Mouse (Mus musculus): ENCODE data around the gene Tmem185a. TPM values are rescaled to one million over a fixed set of nuclear protein-coding genes. Genes with fewer than 3 reads are reported as not detected.
"Not testable (repeated sequence)": the region's sequence is repeated elsewhere in the genome, so short reads cannot be mapped to it uniquely, and the experiment has no call there.

The Tmem185a gene
- 44.9 and 49.3 TPM in 2 replicates for polyA plus RNA-seq (2012; rRNA removed)

- Histone ChIP-seq H3K27ac (ENCODE audit: insufficient read depth, low read length) (peak within 1 kb of the TSS; percentile 95), H3K4me1 (ENCODE audit: control insufficient read depth, insufficient read depth, low read length) (no peaks in the 10 kb centered on the region; the same call in 1 of the 2 replicates), H3K4me3 (ENCODE audit: insufficient read depth, low read length) (peak within 1 kb of the TSS; percentile 91)
- TF ChIP-seq CTCF (IDR thresholded peaks at IDR 0.05; ENCODE audit: extremely low read depth, insufficient read depth, low read length) (no peak), POLR2A (IDR thresholded peaks at IDR 0.05; ENCODE audit: extremely low read depth, insufficient read depth, low read length) (peak; percentile 65)
These were observed at the start of gene Tmem185a for GRCm38 (mm10) chrX:70476792-70477776. TSS of gene Tmem185a (minus strand) at chrX:70477180.

- H3K27ac ChIP-seq (ENCODE audit: insufficient read depth, low read length); H3K4me1 ChIP-seq (ENCODE audit: control insufficient read depth, insufficient read depth, low read length); H3K4me3 ChIP-seq (ENCODE audit: insufficient read depth, low read length): not testable (repeated sequence)
These were observed 37.4 kb upstream of the Tmem185a start for GRCm38 (mm10) chrX:70514413-70514812.

DNA sequence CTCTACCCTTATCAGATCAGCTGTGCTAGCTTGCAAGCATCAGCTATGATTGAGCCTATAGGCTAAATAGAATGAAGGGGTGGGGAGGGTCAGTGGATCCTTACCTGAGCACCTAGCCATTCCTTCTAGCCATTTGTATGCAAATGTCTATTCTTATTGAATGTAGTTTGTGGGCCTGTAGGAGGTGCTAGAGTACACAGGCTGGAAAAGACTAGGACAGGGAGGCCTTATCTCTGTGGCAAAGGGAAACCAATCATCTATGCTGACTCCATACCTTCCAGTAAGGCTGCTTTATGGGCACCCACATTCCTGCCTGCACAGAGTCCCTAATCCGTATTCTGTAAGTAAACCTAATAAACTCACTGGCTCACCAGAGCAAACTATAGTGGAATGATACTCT, 10.3 kb upstream of the Tmem185a start:
- not testable (repeated sequence) for H3K4me3 ChIP-seq (ENCODE audit: insufficient read depth, low read length); H3K27ac ChIP-seq (ENCODE audit: insufficient read depth, low read length); H3K4me1 ChIP-seq (ENCODE audit: control insufficient read depth, insufficient read depth, low read length)

GRCm38 (mm10) chrX:70482154-70482553, 5.2 kb upstream of the Tmem185a start:
- Histone ChIP-seq H3K4me3 (ENCODE audit: insufficient read depth, low read length) (no peak overlapping the region), H3K27ac (ENCODE audit: insufficient read depth, low read length) (no peak overlapping the region), H3K4me1 (ENCODE audit: control insufficient read depth, insufficient read depth, low read length) (no peaks in the 10 kb centered on the region; the same call in 1 of the 2 replicates)
- TF ChIP-seq CTCF (IDR thresholded peaks at IDR 0.05; ENCODE audit: extremely low read depth, insufficient read depth, low read length) (no peak), POLR2A (IDR thresholded peaks at IDR 0.05; ENCODE audit: extremely low read depth, insufficient read depth, low read length) (no peak)

DNA sequence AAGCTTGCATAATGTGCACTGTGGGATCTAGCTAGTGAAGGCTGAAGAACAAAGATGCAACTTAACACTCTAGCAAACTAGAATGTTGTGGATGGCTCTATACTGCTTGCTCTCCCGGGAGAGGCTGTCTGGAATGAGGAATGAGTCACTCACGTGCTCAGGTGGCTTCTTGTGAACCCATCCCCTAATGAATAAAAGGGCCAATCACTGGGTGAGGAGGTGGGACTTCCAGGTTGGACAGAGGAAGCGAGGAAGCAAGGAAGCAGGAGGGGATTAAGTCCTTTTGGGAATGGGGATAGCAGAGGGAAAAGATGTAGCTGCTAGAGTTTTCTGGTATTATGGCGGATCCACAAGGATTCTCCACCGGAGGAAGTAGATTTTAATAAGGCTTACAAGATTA, 1.7 kb upstream of the Tmem185a start:
- no peak overlapping the region for H3K4me3 ChIP-seq (ENCODE audit: insufficient read depth, low read length)
- no peak for TF ChIP-seq CTCF (IDR thresholded peaks at IDR 0.05; ENCODE audit: extremely low read depth, insufficient read depth, low read length)
- no peak for TF ChIP-seq POLR2A (IDR thresholded peaks at IDR 0.05; ENCODE audit: extremely low read depth, insufficient read depth, low read length)
- H3K27ac ChIP-seq (ENCODE audit: insufficient read depth, low read length), result no peak overlapping the region
- H3K4me1 ChIP-seq (ENCODE audit: control insufficient read depth, insufficient read depth, low read length), result no peaks in the 10 kb centered on the region; the same call in 1 of the 2 replicates

- TF ChIP-seq CTCF (IDR thresholded peaks at IDR 0.05; ENCODE audit: extremely low read depth, insufficient read depth, low read length) (no peak), POLR2A (IDR thresholded peaks at IDR 0.05; ENCODE audit: extremely low read depth, insufficient read depth, low read length) (no peak)
- Histone ChIP-seq H3K27ac (ENCODE audit: insufficient read depth, low read length) (no peak overlapping the region), H3K4me3 (ENCODE audit: insufficient read depth, low read length) (peak overlapping the region; percentile 91; the same call in 1 of the 2 replicates), H3K4me1 (ENCODE audit: control insufficient read depth, insufficient read depth, low read length) (no peaks in the 10 kb centered on the region; the same call in 1 of the 2 replicates)
These were observed 1.7 kb downstream of the Tmem185a start for GRCm38 (mm10) chrX:70475215-70475765.

- H3K4me3 ChIP-seq (ENCODE audit: insufficient read depth, low read length), result no peak overlapping the region
- H3K4me1 ChIP-seq (ENCODE audit: control insufficient read depth, insufficient read depth, low read length), result no peaks in the 10 kb centered on the region
- H3K27ac ChIP-seq (ENCODE audit: insufficient read depth, low read length), result no peak overlapping the region
- TF ChIP-seq POLR2A (IDR thresholded peaks at IDR 0.05; ENCODE audit: extremely low read depth, insufficient read depth, low read length) (no peak), CTCF (IDR thresholded peaks at IDR 0.05; ENCODE audit: extremely low read depth, insufficient read depth, low read length) (no peak)
These were observed 10.1 kb downstream of the Tmem185a start for GRCm38 (mm10) chrX:70466897-70467296.

DNA sequence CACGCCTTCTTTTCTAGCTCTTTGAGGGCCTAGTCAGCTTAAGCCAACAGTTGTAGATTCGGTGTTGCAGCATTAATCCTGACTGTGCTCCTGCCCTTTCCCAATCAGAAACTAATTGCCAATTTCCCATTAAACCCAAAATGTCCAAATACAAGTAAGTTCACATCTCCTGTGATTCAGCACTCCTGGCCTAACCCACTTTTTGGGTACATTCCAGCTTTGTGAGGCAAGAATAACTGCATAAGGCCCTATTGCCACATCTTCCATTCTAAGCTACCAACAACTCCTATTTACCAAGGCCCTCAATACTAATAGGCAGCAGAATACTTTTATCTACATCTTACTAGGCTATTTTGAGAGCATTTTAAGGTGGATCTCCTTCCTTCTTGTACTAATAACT, 11.5 kb downstream of the Tmem185a start:
- no peaks in the 10 kb centered on the region for H3K4me1 ChIP-seq (ENCODE audit: control insufficient read depth, insufficient read depth, low read length)
- no peak overlapping the region for H3K27ac ChIP-seq (ENCODE audit: insufficient read depth, low read length)
- TF ChIP-seq POLR2A (IDR thresholded peaks at IDR 0.05; ENCODE audit: extremely low read depth, insufficient read depth, low read length) (no peak), CTCF (IDR thresholded peaks at IDR 0.05; ENCODE audit: extremely low read depth, insufficient read depth, low read length) (no peak)
- no peak overlapping the region for H3K4me3 ChIP-seq (ENCODE audit: insufficient read depth, low read length)

- no peak overlapping the region for H3K27ac ChIP-seq (ENCODE audit: insufficient read depth, low read length)
- H3K4me3 ChIP-seq (ENCODE audit: insufficient read depth, low read length), result no peak overlapping the region
- TF ChIP-seq CTCF (IDR thresholded peaks at IDR 0.05; ENCODE audit: extremely low read depth, insufficient read depth, low read length) (no peak), POLR2A (IDR thresholded peaks at IDR 0.05; ENCODE audit: extremely low read depth, insufficient read depth, low read length) (no peak)
- no peaks in the 10 kb centered on the region for H3K4me1 ChIP-seq (ENCODE audit: control insufficient read depth, insufficient read depth, low read length)
These were observed 13.4 kb downstream of the Tmem185a start for GRCm38 (mm10) chrX:70463621-70464020.

- H3K4me1 ChIP-seq (ENCODE audit: control insufficient read depth, insufficient read depth, low read length); H3K27ac ChIP-seq (ENCODE audit: insufficient read depth, low read length); H3K4me3 ChIP-seq (ENCODE audit: insufficient read depth, low read length): not testable (repeated sequence)
These were observed 24.6 kb downstream of the Tmem185a start for GRCm38 (mm10) chrX:70452359-70452758.

DNA sequence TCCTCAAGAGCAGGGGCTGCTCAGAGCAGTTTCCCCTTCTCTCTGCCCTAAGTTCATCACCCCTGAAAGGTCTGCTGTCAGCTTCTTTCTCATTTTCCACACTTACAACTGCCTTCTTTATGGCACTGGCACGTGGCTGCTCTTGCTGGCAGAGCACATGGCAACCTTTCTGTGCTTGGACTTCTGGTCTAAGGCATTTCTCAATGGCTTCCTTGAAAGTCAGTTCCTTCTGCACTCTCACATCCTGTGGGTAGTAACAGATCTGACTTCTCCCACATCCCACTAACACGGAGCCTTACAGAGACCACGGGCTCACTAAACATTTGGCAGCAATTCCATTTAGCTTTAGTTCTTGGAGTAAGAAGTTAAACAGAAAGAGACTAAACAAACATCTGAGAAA, 51.5 kb downstream of the Tmem185a start:
- H3K27ac ChIP-seq (ENCODE audit: insufficient read depth, low read length); H3K4me3 ChIP-seq (ENCODE audit: insufficient read depth, low read length); H3K4me1 ChIP-seq (ENCODE audit: control insufficient read depth, insufficient read depth, low read length): not testable (repeated sequence)

All from cortical plate, adult 2 months (tissue).